14 mouse cellular contexts compared by ENCODE assay signal in genomic region chr1:155013784-155014183, GRCm38 (mm10).
A peak's percentile ranks its signal among the peaks of the same experiment; 100 is the strongest.
DNase-seq lines count a peak whose midpoint lies in the region; ATAC-seq lines count a peak whose summit lies in the region.
"Had no signal": no experiment of that assay in that cellular context is flagged by ENCODE, and none has a peak within 500 bp of the region (broad histone marks: within the 10 kb centered on the region; RNA-seq: fewer than 3 reads in every experiment).

No protein-coding gene starts in this region.

- ATAC-seq in intestine, embryonic 14.5 days (replicated peaks; ENCODE audit: low FRiP score, low TSS enrichment, low read depth), result no peak
- 0 out of 2 replicates have a peak, but pooled peaks have one; percentile 23 for ATAC-seq in monocyte, adult 5-6 weeks (replicated peaks; ENCODE audit: insufficient number of reproducible peaks, low FRiP score, low TSS enrichment, poor library complexity, severe bottlenecking)
- ATAC-seq: forebrain, embryonic 15.5 days; hindbrain, postnatal 0 days; liver, postnatal 0 days had no signal

- intact Hi-C loops in left cerebral cortex, postnatal 36 days (cut with DNase I), result no loop called here

- no peaks in the 10 kb centered on the region for H3K36me3 ChIP-seq in intestine, embryonic 14.5 days (ENCODE audit: control insufficient read depth, insufficient read depth, low read length)
- H3K36me3 ChIP-seq: forebrain, embryonic 15.5 days; limb, embryonic 12.5 days had no signal

- 44% methylated on average over 4 of the region's 4 CpGs for WGBS in intestine, embryonic 14.5 days

- H3K27me3 ChIP-seq in intestine, embryonic 14.5 days (replicated peaks; ENCODE audit: control insufficient read depth, insufficient read depth, low read length), result no peaks in the 10 kb centered on the region
- H3K27me3 ChIP-seq: forebrain, embryonic 15.5 days; limb, embryonic 12.5 days had no signal

- no peak overlapping the region for H3K9ac ChIP-seq in intestine, embryonic 14.5 days (ENCODE audit: low read length)
- H3K9ac ChIP-seq: forebrain, embryonic 15.5 days; limb, embryonic 12.5 days; liver, postnatal 0 days had no signal

- H3K4me3 ChIP-seq in intestine, embryonic 14.5 days (ENCODE audit: low read depth, low read length), result no peak overlapping the region
- H3K4me3 ChIP-seq: forebrain, embryonic 15.5 days; limb, embryonic 12.5 days had no signal

- peak; percentile 46 to 62 for DNase-seq in left cerebral cortex, postnatal 36 days (ENCODE audit: low spot score in 2 of 2)
- DNase-seq in left cerebral cortex, adult 8-10 months (ENCODE audit: low spot score in 2 of 2), result no peak
- peak; percentile 20 for DNase-seq in Muller cell, postnatal 12 days (ENCODE audit: inconsistent ontology term)
- DNase-seq in intestine, embryonic 14.5 days (ENCODE audit: low spot score), result no peak
- DNase-seq in yolk sac, embryonic 10.5 days (ENCODE audit: low spot score), result no peak
- DNase-seq in gastrocnemius, adult 8-10 months (ENCODE audit: low spot score in 2 of 2), result no peak
- DNase-seq: adrenal gland, postnatal 25 days; liver, postnatal 0 days; thymus, postnatal 36 days had no signal

- 0 out of 2 replicates have a peak overlapping the region, but pooled peaks have one; percentile 11 for H3K27ac ChIP-seq in intestine, embryonic 14.5 days (ENCODE audit: low read depth)
- H3K27ac ChIP-seq: forebrain, embryonic 15.5 days; hindbrain, postnatal 0 days; limb, embryonic 12.5 days had no signal

- no peaks in the 10 kb centered on the region for H3K9me3 ChIP-seq in intestine, embryonic 14.5 days (ENCODE audit: control insufficient read depth, low read length)
- H3K9me3 ChIP-seq: forebrain, embryonic 15.5 days; limb, embryonic 12.5 days had no signal

- H3K4me2 ChIP-seq in intestine, embryonic 14.5 days (ENCODE audit: low read length), result no peak overlapping the region
- H3K4me2 ChIP-seq: forebrain, embryonic 15.5 days; limb, embryonic 12.5 days; midbrain, embryonic 11.5 days had no signal

- H3K4me1 ChIP-seq in intestine, embryonic 14.5 days (replicated peaks; ENCODE audit: control insufficient read depth, insufficient read depth, low read length), result peaks cover 5% of the 10 kb centered on the region; the same call in 1 of the 2 replicates
- H3K4me1 ChIP-seq: forebrain, embryonic 15.5 days had no signal

Comparison
In these comparisons a context has a peak if more than half of its experiments do, and no peak if none do; other contexts are left out.
1. DNase-seq: peak in left cerebral cortex, postnatal 36 days (2 of 2) and Muller cell, postnatal 12 days (single experiment); none in left cerebral cortex, adult 8-10 months (0 of 2), intestine, embryonic 14.5 days (single experiment), yolk sac, embryonic 10.5 days (single experiment) and gastrocnemius, adult 8-10 months (0 of 2).